Mouse (Mus musculus) limb, embryonic 12.5 days (tissue): ENCODE results near the gene Adamtsl1. TPM values are rescaled to one million over a fixed set of nuclear protein-coding genes. Genes with fewer than 3 reads are reported as not detected.

Experiments used
- ATAC-seq: fragments of 200-750 bp; cut with Nextera tagmentation; 2 replicates; pipeline ENCODE4 v1.8.0; 2017; ENCODE audit warnings: low read depth, moderate TSS enrichment; ENCODE audit not compliant: insufficient number of reproducible peaks, insufficient read depth, low FRiP score, low TSS enrichment
- H3K27ac ChIP-seq: fragments of 300-500 bp; sonication (generic); 2 replicates; pipeline ENCODE4 v1.5.1; 2016; ENCODE audit warnings: mild to moderate bottlenecking, moderate library complexity
- H3K27me3 ChIP-seq: fragments of 300-500 bp; sonication (generic); 2 replicates; pipeline ENCODE4 v1.6.1; 2016; ENCODE audit warnings: mild to moderate bottlenecking, moderate library complexity
- H3K36me3 ChIP-seq: fragments of 300-500 bp; sonication (generic); 2 replicates; pipeline ENCODE4 v1.6.1; 2016; ENCODE audit warnings: mild to moderate bottlenecking, moderate library complexity
- H3K4me1 ChIP-seq: fragments of 300-500 bp; sonication (generic); replicated peaks from 2 replicates; pipeline ENCODE4 v1.6.1; 2016
- H3K4me2 ChIP-seq: fragments of 300-500 bp; sonication (generic); 2 replicates; pipeline ENCODE4 v1.6.1; 2016; ENCODE audit warnings: mild to moderate bottlenecking, moderate library complexity
- H3K4me3 ChIP-seq: fragments of 300-500 bp; sonication (generic); replicated peaks from 2 replicates; pipeline ENCODE4 v1.5.1; 2016; ENCODE audit warnings: mild to moderate bottlenecking
- H3K9ac ChIP-seq: fragments of 300-500 bp; sonication (generic); replicated peaks from 2 replicates; pipeline ENCODE4 v1.6.1; 2016; ENCODE audit warnings: mild to moderate bottlenecking, moderate library complexity
- H3K9me3 ChIP-seq: fragments of 300-500 bp; sonication (generic); 2 replicates; pipeline ENCODE4 v1.6.1; 2016; ENCODE audit warnings: mild to moderate bottlenecking, moderate library complexity
- WGBS: fragments of 180-500 bp; shearing (Covaris S2); methylation state at CpG from one replicate; pipeline ENCODE4 v1.1.7; 2016; 5-methylcytosine and 5-hydroxymethylcytosine counted together
- polyA plus RNA-seq: library from polyadenylated mRNA; unstranded; fragments of >200 nt; fragmentation: Nextera tagmentation; extraction: Ambion mirVana; gene quantifications from 2 replicates; pipeline ENCODE4 v1.2.1, GENCODE M21; 2016

The Adamtsl1 gene
- polyA plus RNA-seq, 1 experiment from 2014 or later: 29.2 TPM

- no peak overlapping the region for H3K9ac ChIP-seq
- 44% methylated on average over 7 of the region's 7 CpGs for WGBS
- peaks cover 28% of the 10 kb centered on the region for H3K4me1 ChIP-seq
- H3K27ac ChIP-seq: peak overlapping the region; percentile 76
- H3K9me3 ChIP-seq: no peaks in the 10 kb centered on the region
- 0 out of 2 replicates have a peak, but pooled peaks cover 4% of the 10 kb centered on the region for H3K36me3 ChIP-seq
- H3K27me3 ChIP-seq: no peaks in the 10 kb centered on the region
- H3K4me2 ChIP-seq: no peak overlapping the region
- peak; percentile 35; the same call in 1 of the 2 replicates for ATAC-seq
- H3K4me3 ChIP-seq: no peak overlapping the region
These were observed 892.7 kb downstream of the Adamtsl1 start for GRCm38 (mm10) chr4:86406501-86407199.

DNA sequence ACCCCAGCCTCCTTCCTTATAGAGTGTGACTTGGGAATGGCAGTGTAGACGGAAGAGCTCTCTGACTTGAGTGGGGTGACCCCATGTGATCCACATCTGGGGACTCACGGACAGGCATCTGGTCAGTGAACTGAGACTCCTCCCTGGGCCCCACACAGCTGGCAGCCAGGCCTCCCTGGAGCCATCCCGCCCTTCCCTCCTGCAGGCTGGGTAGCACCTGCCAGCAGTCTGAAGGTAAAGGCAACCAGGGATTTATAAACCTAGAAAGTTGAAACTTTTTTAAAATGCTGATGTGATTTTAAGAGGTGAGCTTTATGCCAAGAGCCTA, 893.2 kb downstream of the Adamtsl1 start:
- H3K27me3 ChIP-seq: no peaks in the 10 kb centered on the region
- no peak overlapping the region for H3K4me2 ChIP-seq
- no peak overlapping the region for H3K4me3 ChIP-seq
- H3K27ac ChIP-seq: peak overlapping the region; percentile 76
- no peak overlapping the region for H3K9ac ChIP-seq
- H3K36me3 ChIP-seq: 0 out of 2 replicates have a peak, but pooled peaks cover 4% of the 10 kb centered on the region
- no peaks in the 10 kb centered on the region for H3K9me3 ChIP-seq
- WGBS: 44% methylated on average over 3 of the region's 3 CpGs
- H3K4me1 ChIP-seq: peaks cover 28% of the 10 kb centered on the region
- no peak; the same call in 1 of the 2 replicates for ATAC-seq

GRCm38 (mm10) chr4:86408421-86408820, 894.4 kb downstream of the Adamtsl1 start:
- no peaks in the 10 kb centered on the region for H3K9me3 ChIP-seq
- WGBS: 61% methylated on average over 9 of the region's 9 CpGs
- H3K27me3 ChIP-seq: no peaks in the 10 kb centered on the region
- H3K4me1 ChIP-seq: peaks cover 30% of the 10 kb centered on the region
- H3K9ac ChIP-seq: no peak overlapping the region
- H3K36me3 ChIP-seq: 0 out of 2 replicates have a peak, but pooled peaks cover 4% of the 10 kb centered on the region
- H3K4me2 ChIP-seq: no peak overlapping the region
- ATAC-seq: no peak; the same call in 1 of the 2 replicates
- H3K27ac ChIP-seq: peak overlapping the region; percentile 26; the same call in 1 of the 2 replicates
- no peak overlapping the region for H3K4me3 ChIP-seq

GRCm38 (mm10) chr4:86410946-86411345, 897.0 kb downstream of the Adamtsl1 start:
- Histone ChIP-seq H3K4me1 (peaks cover 36% of the 10 kb centered on the region), H3K27ac (no peak overlapping the region), H3K4me2 (no peak overlapping the region), H3K9ac (no peak overlapping the region), H3K27me3 (no peaks in the 10 kb centered on the region), H3K36me3 (0 out of 2 replicates have a peak, but pooled peaks cover 4% of the 10 kb centered on the region), H3K4me3 (no peak overlapping the region), H3K9me3 (no peaks in the 10 kb centered on the region)
- ATAC-seq: no peak
- WGBS: 87% methylated on average over 3 of the region's 3 CpGs

DNA sequence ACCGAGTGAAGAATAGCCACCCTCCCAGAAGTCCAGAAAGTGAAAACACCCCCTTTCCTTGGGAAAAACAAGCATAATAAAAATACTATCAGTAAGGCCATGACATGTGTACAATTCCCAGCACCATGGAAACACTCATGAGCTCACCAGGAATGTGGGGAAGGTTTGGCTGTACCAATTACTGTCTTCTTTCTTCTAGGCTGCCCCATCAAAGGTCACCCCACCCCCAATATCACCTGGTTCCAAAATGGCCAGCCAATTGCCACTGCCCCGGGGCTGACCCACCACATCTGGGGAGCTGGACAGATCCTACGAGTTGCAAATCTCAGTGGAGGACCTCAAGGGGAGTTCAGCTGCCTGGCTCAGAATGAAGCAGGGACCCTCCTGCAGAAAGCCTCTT, 899.4 kb downstream of the Adamtsl1 start:
- Histone ChIP-seq H3K9ac (no peak overlapping the region), H3K36me3 (0 out of 2 replicates have a peak, but pooled peaks cover 5% of the 10 kb centered on the region), H3K27me3 (no peaks in the 10 kb centered on the region), H3K4me3 (no peak overlapping the region), H3K4me2 (no peak overlapping the region), H3K27ac (no peak overlapping the region), H3K9me3 (no peaks in the 10 kb centered on the region), H3K4me1 (peaks cover 23% of the 10 kb centered on the region)
- WGBS: 52% methylated on average over 3 of the region's 3 CpGs
- no peak for ATAC-seq

DNA sequence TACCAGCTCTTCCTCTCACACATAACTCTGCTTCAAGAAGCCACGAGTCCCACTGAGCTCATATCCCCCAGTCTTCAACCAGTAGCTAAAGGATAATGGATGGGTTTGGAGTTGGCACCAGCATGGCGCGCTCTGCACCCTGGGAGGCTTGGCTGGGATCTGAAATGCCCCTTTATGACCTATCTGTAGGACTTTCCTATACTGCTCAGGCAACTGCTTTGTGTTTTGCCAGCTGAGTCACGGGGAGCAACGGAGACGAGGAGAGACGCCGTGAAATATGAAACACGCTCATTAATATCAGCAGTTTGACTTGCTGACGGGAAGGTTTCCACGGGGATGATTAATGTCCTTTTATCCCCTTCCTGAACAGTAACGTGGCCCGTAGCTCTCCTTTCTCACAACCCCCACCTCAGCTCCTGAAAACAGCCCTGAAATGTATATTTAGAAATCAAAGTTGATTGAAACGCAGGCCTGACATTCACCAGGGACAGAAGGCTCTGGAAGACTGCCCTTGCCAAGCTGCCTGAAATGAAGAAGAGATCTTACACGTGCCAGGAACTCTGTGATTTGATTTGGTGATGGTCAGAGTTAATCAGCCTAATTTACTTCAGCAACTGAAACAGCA, 902.5 kb downstream of the Adamtsl1 start:
- Histone ChIP-seq H3K4me3 (no peak overlapping the region), H3K9me3 (no peaks in the 10 kb centered on the region), H3K9ac (no peak overlapping the region; the same call in 1 of the 2 replicates), H3K36me3 (0 out of 2 replicates have a peak, but pooled peaks cover 8% of the 10 kb centered on the region), H3K27me3 (no peaks in the 10 kb centered on the region), H3K27ac (no peak overlapping the region), H3K4me2 (no peak overlapping the region), H3K4me1 (peaks cover 21% of the 10 kb centered on the region)
- WGBS: 42% methylated on average over 15 of the region's 15 CpGs
- ATAC-seq: no peak

GRCm38 (mm10) chr4:86422586-86422985, 908.6 kb downstream of the Adamtsl1 start:
- 75% methylated on average over 6 of the region's 6 CpGs for WGBS
- Histone ChIP-seq H3K4me1 (peaks cover 22% of the 10 kb centered on the region), H3K4me3 (no peak overlapping the region), H3K36me3 (peaks cover 22% of the 10 kb centered on the region; the same call in 1 of the 2 replicates), H3K27me3 (no peaks in the 10 kb centered on the region), H3K9me3 (no peaks in the 10 kb centered on the region), H3K27ac (no peak overlapping the region), H3K9ac (no peak overlapping the region), H3K4me2 (no peak overlapping the region)
- no peak for ATAC-seq

- WGBS: 77% methylated on average over 7 of the region's 7 CpGs
- Histone ChIP-seq H3K9me3 (no peaks in the 10 kb centered on the region), H3K9ac (no peak overlapping the region), H3K4me1 (peaks cover 25% of the 10 kb centered on the region), H3K4me3 (no peak overlapping the region), H3K36me3 (peaks cover 14% of the 10 kb centered on the region; the same call in 1 of the 2 replicates), H3K27ac (no peak overlapping the region), H3K27me3 (no peaks in the 10 kb centered on the region), H3K4me2 (no peak overlapping the region)
- ATAC-seq: no peak
These were observed 911.6 kb downstream of the Adamtsl1 start for GRCm38 (mm10) chr4:86425581-86425980.

DNA sequence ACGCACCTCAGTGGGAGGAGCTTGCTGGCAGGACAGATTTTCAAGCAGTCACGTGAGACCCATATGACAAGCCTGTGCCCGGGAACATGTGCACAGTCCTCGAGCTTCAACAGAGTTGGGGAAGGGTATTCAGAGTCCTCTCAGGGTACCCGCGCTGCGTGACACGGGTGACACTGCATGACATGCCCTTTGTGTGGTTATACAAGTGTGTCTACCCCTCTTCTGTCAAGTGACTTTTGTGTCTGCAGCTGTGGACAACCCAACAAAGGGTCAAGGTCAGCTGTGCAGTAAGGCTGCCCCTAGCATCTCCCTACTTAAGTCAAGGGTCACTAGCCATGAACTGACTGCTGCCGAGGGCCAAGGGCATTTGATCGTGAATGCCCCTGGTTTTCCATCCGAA, 912.6 kb downstream of the Adamtsl1 start:
- H3K4me3 ChIP-seq: no peak overlapping the region
- no peaks in the 10 kb centered on the region for H3K9me3 ChIP-seq
- peaks cover 14% of the 10 kb centered on the region; the same call in 1 of the 2 replicates for H3K36me3 ChIP-seq
- no peak overlapping the region for H3K27ac ChIP-seq
- peaks cover 25% of the 10 kb centered on the region for H3K4me1 ChIP-seq
- ATAC-seq: no peak
- no peaks in the 10 kb centered on the region for H3K27me3 ChIP-seq
- no peak overlapping the region for H3K9ac ChIP-seq
- 91% methylated on average over 11 of the region's 11 CpGs for WGBS
- H3K4me2 ChIP-seq: no peak overlapping the region

GRCm38 (mm10) chr4:86427312-86427711, 913.3 kb downstream of the Adamtsl1 start:
- H3K4me1 ChIP-seq: peaks cover 25% of the 10 kb centered on the region
- H3K36me3 ChIP-seq: peaks cover 14% of the 10 kb centered on the region; the same call in 1 of the 2 replicates
- no peak overlapping the region for H3K9ac ChIP-seq
- no peaks in the 10 kb centered on the region for H3K27me3 ChIP-seq
- no peaks in the 10 kb centered on the region for H3K9me3 ChIP-seq
- no peak overlapping the region for H3K4me2 ChIP-seq
- no peak overlapping the region for H3K27ac ChIP-seq
- no peak for ATAC-seq
- WGBS: 75% methylated on average over 5 of the region's 5 CpGs
- no peak overlapping the region for H3K4me3 ChIP-seq

- no peaks in the 10 kb centered on the region for H3K27me3 ChIP-seq
- 87% methylated on average over 6 of the region's 6 CpGs for WGBS
- H3K4me3 ChIP-seq: no peak overlapping the region
- no peak overlapping the region for H3K9ac ChIP-seq
- peaks cover 14% of the 10 kb centered on the region; the same call in 1 of the 2 replicates for H3K36me3 ChIP-seq
- H3K4me1 ChIP-seq: peaks cover 25% of the 10 kb centered on the region
- ATAC-seq: no peak
- H3K27ac ChIP-seq: no peak overlapping the region
- no peak overlapping the region for H3K4me2 ChIP-seq
- no peaks in the 10 kb centered on the region for H3K9me3 ChIP-seq
These were observed 914.2 kb downstream of the Adamtsl1 start for GRCm38 (mm10) chr4:86428091-86428745.
